In genomic region chr7:99182432-99183172, GRCm38 (mm10) we compare ENCODE assay signal across 8 mouse cellular contexts. TPM values are rescaled to one million over a fixed set of nuclear protein-coding genes. Genes with fewer than 3 reads are reported as not detected.
DNase-seq lines count a peak whose midpoint lies in the region; ATAC-seq and TF ChIP-seq lines count a peak whose summit lies in the region.

Gene Dgat2, minus strand, starts transcription at chr7:99182719.

- peak within 1 kb of the TSS; percentile 75 for H3K27ac ChIP-seq in forebrain, embryonic 15.5 days (replicated peaks)

- H3K9me3 ChIP-seq in forebrain, embryonic 15.5 days, result no peaks in the 10 kb centered on the region

- peak within 1 kb of the TSS; percentile 57 for H3K4me3 ChIP-seq in forebrain, embryonic 15.5 days
- H3K4me3 ChIP-seq in lung, adult 2 months (replicated peaks; ENCODE audit: extremely low read depth, low read depth, low read length), result peak within 1 kb of the TSS; percentile 63

- peak; percentile 98 for TF ChIP-seq POLR2A in lung, adult 2 months (IDR thresholded peaks at IDR 0.05; ENCODE audit: borderline replicate concordance, extremely low read depth, low read depth, low read length)

- peak; percentile 95 for ATAC-seq in forebrain, embryonic 15.5 days (replicated peaks)
- ATAC-seq in neutrophil, adult 5-6 weeks (ENCODE audit: extremely low read depth, insufficient number of reproducible peaks, low FRiP score, poor library complexity, severe bottlenecking), result peak; percentile 69

- WGBS in forebrain, embryonic 15.5 days, result under 1% methylated on average over 63 of the region's 63 CpGs
- WGBS in lung, adult 2 months, result under 1% methylated on average over 63 of the region's 63 CpGs

- H3K4me1 ChIP-seq in forebrain, embryonic 15.5 days, result peaks cover 5% of the 10 kb centered on the region
- H3K4me1 ChIP-seq in lung, adult 2 months (ENCODE audit: control insufficient read depth, insufficient read depth, low read length), result no peaks in the 10 kb centered on the region; the same call in 1 of the 2 replicates

- intact Hi-C loops in heart, postnatal 25 days (cut with DNase I), result loop anchor here (5.0 kb wide), 1 partner anchor 45 kb away; no protein-coding TSS in a partner anchor

- H3K9ac ChIP-seq in forebrain, embryonic 15.5 days (replicated peaks), result peak within 1 kb of the TSS; percentile 69

- no peaks in the 10 kb centered on the region for H3K36me3 ChIP-seq in forebrain, embryonic 15.5 days

- peak; percentile 85 for DNase-seq in ES-CJ7 (ENCODE audit: low read depth, low spot score)
- peak; percentile 92 for DNase-seq in cerebellum, adult 11 months
- peak; percentile 80 for DNase-seq in heart, postnatal 25 days (ENCODE audit: low spot score)
- DNase-seq in layer of hippocampus, adult 18-20 months (ENCODE audit: low spot score in 2 of 2), result peak; percentile 87 to 95
- DNase-seq in lung, adult 2 months, result peak; percentile 95
- DNase-seq in thymus, adult 18-20 months, result peak; percentile 79 to 81

- 0 out of 2 replicates have a peak, but pooled peaks cover 5% of the 10 kb centered on the region for H3K27me3 ChIP-seq in forebrain, embryonic 15.5 days

- peak within 1 kb of the TSS; percentile 88 for H3K4me2 ChIP-seq in forebrain, embryonic 15.5 days (replicated peaks)

- TF ChIP-seq CTCF in lung, adult 2 months (IDR thresholded peaks at IDR 0.05; ENCODE audit: insufficient read depth, low read length), result no peak

RNA-seq across cellular contexts. Expression of gene Dgat2, which starts in this region (rescaled TPM):
- 14.9 and 15.1 TPM in 2 replicates for polyA plus RNA-seq in forebrain, embryonic 15.5 days (2015; fragmentation: Nextera tagmentation; extraction: Ambion mirVana)
- 100 to 1,000 TPM; 272 to 339 TPM for total RNA-seq in heart, postnatal 25 days (2021)
- total RNA-seq in layer of hippocampus, adult 18-20 months (2021), result 10 to 100 TPM; 90.3 to 97.5 TPM
- polyA plus RNA-seq in lung, adult 2 months (2012; rRNA removed), result 93.7 and 100 TPM in 2 replicates
- 26.4 and 28.5 TPM in 2 replicates for total RNA-seq in neutrophil, adult 5-6 weeks (2017)

Comparison
In these comparisons a context has a peak if more than half of its experiments do, and no peak if none do; other contexts are left out.
1. Peak in every context shown above with its lines: DNase-seq, ATAC-seq, H3K4me3 ChIP-seq and H3K27ac ChIP-seq.